Mouse (Mus musculus): ENCODE measurements around the gene Ak9.

The Ak9 gene

GRCm38 (mm10) chr10:41303639-41304444 is at the start of gene Ak9:
TSS of gene Ak9 (plus strand) at chr10:41303980.
- DNase-seq (ENCODE audit: low read depth, low spot score): peak; percentile 94

DNA sequence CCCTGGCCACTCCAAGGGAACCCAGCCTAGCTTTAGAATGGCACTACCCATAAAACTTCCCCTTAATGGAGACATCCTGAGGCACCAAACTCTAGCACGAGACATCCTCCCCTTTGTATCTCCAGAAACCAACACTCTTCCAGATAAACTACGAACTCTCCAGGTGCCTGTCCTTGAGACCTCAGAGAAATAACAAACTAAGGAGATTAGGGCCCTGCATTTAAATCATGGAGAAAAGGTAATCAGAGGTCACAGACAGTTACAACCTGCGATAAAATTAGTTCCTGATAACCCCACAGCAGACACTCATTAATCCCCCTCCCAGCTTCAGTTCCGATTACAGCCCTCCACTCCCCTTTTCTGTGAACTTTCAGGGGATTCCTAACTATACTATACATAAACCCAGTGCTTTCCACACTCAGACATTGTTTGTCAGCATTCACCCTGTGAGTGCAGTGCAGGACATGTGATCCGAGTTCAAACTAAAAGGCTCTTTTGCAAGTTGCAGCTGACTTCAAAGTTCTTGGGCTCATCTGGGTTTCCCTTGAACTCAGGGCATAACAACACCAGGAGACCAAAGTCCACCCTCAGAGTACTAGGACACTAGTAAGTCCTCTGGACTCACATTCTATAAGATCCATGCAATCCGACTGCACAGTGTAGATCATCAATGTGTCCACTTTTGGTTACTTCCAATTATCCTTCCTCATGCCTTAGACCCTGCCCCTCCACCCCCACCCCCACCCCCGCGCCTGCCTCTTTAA is 43.4 kb upstream of the Ak9 start:
- DNase-seq (ENCODE audit: low read depth, low spot score): no peak

GRCm38 (mm10) chr10:41261218-41261617 is 42.6 kb upstream of the Ak9 start:
- no peak for DNase-seq (ENCODE audit: low read depth, low spot score)

DNA sequence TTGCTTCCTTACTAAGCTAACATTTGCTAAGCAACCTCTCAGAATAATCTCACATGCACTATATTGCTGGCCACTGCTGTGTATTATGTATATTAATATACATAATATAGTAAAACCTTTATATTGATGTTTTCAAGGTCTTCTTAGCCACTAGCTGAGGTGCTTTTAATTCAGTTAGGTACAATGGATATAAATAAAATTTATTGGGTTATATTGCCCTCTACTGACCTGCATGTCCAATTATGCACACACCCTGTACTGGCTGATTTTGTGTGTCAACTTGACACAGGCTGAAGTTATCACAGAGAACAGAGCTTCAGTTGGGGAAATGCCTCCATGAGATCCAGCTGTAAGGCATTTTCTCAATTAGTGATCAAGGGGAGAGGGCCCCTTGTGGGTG is 41.9 kb upstream of the Ak9 start:
- no peak for DNase-seq (ENCODE audit: low read depth, low spot score)

DNA sequence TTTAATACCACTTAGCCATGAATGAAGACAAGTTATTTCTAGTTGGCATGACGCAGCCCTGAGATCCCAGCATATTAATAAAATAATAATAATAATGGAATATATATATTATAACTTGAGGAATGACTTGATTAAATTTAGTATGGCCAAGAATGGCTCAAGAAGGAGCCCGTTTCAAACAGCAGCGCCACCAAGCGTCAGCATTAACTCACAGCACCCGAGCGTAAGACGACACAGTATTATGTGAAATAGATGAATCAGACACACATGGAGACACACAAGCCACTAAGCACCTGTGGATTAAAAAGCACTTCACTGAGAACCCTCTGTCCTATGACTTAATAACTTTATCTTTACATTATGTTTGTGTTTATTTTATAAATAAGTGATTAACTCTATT is 31.9 kb upstream of the Ak9 start:
- DNase-seq (ENCODE audit: low read depth, low spot score): peak; percentile 64

GRCm38 (mm10) chr10:41274871-41275270 is 28.9 kb upstream of the Ak9 start:
- DNase-seq (ENCODE audit: low read depth, low spot score): no peak

GRCm38 (mm10) chr10:41278808-41279207 is 25.0 kb upstream of the Ak9 start:
- DNase-seq (ENCODE audit: low read depth, low spot score): no peak

GRCm38 (mm10) chr10:41280177-41280576 is 23.6 kb upstream of the Ak9 start:
- DNase-seq (ENCODE audit: low read depth, low spot score): no peak

DNA sequence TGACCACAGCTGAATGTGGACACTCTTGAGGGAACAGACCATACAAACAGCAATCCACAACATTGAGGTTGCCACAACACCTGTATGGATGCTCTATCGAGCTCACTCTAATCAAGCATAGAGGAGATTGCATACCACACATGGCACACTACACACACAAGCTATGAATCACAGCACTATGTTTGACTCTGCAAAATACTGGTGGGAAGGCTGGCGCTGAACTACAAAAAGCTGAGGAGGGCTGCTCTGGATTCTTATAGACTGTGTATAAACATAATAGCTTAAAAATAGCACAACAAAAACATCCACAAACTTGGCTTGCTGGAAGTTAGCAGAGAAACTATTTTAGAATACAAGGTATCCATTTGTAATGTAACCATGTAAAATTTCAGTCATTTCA is 23.0 kb upstream of the Ak9 start:
- DNase-seq (ENCODE audit: low read depth, low spot score): no peak

GRCm38 (mm10) chr10:41282086-41282485 is 21.7 kb upstream of the Ak9 start:
- DNase-seq (ENCODE audit: low read depth, low spot score): no peak

DNA sequence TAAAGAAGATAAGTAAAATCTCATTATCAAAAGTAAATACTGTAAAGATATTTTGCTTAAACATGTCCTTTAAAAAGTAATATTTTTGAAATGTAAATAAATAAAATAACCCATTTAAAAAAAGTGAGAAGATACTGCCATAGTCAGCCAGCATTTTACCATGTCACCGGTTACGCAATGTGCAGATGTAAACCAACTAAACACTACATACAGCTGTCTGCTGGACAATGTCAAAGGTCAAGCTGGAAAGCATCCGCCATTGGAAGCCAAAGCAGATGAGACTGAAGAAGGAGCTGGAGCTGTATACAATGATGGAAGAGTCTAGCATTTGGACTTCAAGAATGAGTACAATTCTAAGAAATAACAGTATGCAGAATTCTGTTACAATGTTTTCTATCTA is 16.2 kb upstream of the Ak9 start:
- DNase-seq (ENCODE audit: low read depth, low spot score): no peak

- no peak for DNase-seq (ENCODE audit: low read depth, low spot score)
Observed at GRCm38 (mm10) chr10:41288074-41288473, 15.7 kb upstream of the Ak9 start.

- peak; percentile 93 for DNase-seq (ENCODE audit: low read depth, low spot score)
Observed at GRCm38 (mm10) chr10:41288771-41289415, 14.9 kb upstream of the Ak9 start.

DNA sequence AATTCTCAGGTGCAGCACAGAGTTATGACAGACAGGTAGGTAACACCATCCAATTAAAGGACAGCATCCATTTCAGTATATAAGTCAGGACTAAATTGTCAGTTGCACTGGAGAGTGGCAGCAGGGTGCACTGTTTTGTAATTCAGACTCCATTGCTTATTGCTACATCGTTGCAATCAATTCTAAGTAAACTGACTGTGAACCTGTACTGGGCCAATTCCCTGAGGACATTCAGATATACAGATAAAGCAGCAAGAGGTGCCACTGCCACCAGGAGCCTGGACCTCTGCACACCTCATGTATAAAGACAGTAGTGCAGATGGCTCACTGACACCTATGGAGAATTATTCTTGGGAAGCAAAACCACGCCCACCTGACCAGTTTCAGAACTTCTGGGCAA is 12.8 kb upstream of the Ak9 start:
- no peak for DNase-seq (ENCODE audit: low read depth, low spot score)

GRCm38 (mm10) chr10:41293019-41293418 is 10.8 kb upstream of the Ak9 start:
- peak; percentile 75 for DNase-seq (ENCODE audit: low read depth, low spot score)

DNA sequence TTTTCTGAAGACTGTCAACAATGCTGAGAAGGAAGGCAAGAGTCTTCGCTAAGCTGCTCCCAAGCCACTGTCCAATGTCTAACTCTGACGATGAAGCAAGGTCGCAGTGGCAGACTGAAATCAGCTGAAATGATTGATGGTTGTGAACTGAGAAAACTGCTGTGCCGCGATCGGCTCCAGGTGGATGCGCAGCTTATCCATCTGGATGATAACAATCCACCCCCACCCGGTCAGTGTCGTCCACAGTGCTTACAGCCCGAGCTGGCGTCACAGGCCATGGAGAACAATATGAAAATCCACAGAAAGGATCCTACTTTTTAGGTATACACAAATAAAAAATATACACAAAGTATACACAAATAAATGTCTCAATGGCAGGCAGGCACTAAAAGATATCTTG is 9.0 kb upstream of the Ak9 start:
- DNase-seq (ENCODE audit: low read depth, low spot score): no peak

DNA sequence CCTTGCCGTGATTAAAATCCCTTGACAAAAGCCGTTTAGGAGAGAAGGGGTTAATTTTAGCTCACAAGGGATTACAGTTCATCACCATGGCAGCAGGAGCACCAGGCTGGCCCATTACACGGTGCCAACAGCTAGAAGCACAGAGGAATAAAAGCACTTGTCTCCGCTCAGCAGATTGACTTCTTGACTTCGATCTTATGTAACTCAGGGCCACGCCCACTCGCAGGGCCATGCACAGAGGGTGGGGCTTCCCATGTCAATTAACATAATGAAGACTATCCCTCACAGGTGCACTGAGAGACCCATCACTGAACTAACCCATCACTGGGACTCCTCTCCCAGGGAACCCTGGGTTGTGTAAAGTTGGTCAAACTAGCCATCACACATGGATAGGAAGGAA is 8.6 kb upstream of the Ak9 start:
- DNase-seq (ENCODE audit: low read depth, low spot score): peak; percentile 77

DNA sequence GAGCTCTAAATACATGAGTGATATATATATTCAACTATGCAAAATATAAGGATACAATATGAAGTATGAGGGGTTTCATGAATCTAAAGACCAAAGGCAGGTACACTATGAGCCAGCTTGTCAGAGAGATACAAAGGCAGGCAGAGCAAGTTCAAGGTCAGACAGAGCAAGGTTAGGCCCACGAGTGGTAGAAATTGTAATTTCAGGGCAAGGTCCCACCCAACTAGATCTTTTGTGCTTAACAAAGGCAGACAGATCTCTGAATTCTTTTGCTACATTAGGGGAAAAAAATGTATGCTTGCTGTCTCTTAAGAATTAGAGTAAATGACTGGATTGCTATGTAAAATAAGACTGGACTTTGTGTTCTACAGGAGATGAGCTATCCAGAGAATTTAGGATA is 3.6 kb upstream of the Ak9 start:
- DNase-seq (ENCODE audit: low read depth, low spot score): peak; percentile 46

DNA sequence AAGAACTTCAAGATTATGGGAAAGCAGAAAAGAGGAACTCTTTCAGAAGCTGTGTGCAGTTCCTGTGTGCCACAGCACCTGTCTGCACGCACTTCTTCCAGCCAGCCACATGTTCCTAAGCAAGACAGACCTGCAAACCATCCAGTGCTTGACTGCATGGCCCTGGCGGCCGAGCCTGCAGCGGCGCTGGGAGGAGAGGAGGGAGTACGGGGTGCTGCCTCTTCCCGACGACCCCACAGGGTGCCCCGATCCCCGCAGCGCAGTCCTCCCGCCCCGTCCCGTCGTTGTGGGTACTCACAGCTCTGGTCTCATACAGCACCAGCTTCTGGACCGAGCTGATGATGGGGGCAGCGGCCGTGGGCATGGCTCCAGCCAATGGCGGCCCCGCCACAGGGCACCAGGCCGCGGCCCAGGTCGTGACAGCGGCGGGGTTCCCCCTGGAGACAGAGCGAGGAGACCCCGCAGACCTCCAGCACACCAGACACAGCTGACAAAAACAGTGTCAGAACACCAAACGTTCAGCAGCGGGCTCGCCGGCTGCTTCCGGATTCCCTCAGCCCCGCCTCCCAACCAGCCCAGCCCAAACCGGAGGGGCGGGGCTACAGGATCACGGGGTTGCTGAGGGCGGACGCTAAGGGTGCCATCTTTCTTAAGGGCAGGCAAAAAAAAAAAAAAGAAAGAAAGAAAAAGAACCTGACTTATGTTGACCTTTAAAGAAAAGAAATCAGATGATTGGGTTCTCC is 920 bp upstream of the Ak9 start, which contains the start of gene Fig4:
Gene Fig4, minus strand, starts transcription at position 572 of the 743 bp plus-strand sequence.
- peak; percentile 95 for DNase-seq (ENCODE audit: low read depth, low spot score)

GRCm38 (mm10) chr10:41304961-41305455 is 1.2 kb downstream of the Ak9 start:
- no peak for DNase-seq (ENCODE audit: low read depth, low spot score)

- no peak for DNase-seq (ENCODE audit: low read depth, low spot score)
Observed at GRCm38 (mm10) chr10:41308205-41308604, 4.4 kb downstream of the Ak9 start.

DNA sequence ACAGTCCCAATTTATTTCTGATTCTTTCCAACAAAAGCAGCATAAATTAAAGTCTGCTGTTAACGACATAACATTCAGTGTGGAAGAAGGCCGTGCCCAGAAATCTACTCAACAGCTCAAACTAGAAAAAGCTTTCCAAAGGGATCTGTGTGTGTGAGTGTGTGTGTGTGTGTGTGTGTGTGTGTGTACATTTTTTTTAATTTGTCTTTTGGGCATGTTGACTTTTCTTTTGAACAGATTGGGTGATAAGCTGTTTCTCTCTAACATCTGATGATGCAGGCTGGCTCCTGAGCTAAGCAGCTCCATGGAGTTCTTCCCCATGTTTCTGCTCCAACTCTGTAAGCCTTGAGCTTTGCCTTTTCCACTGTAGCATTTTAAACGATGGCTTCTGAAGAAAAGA is 12.1 kb downstream of the Ak9 start:
- DNase-seq (ENCODE audit: low read depth, low spot score): no peak

All from ZHBTc4 (cell line).